Mouse (Mus musculus) CH12.LX (cell line): ENCODE measurements around the gene Polr2g. TPM values are rescaled to one million over a fixed set of nuclear protein-coding genes. Genes with fewer than 3 reads are reported as not detected.

Source experiments
- DNase-seq: peaks from one replicate; pipeline ENCODE4 v3.0.0-alpha.2; 2013; ENCODE audit errors: extremely low read depth
- H3K27ac ChIP-seq: 2 replicates; pipeline ENCODE4 v1.5.1; 2012; ENCODE audit warnings: low read depth, mild to moderate bottlenecking, control low read depth, moderate library complexity; ENCODE audit not compliant: insufficient read depth
- H3K27me3 ChIP-seq: replicated peaks from 2 replicates; pipeline ENCODE3; 2012; ENCODE audit warnings: inconsistent platforms
- H3K36me3 ChIP-seq, 2 experiments: replicated peaks in 1 of 2; 2 replicates each; pipeline versions ENCODE3 to v1.6.1; 2012; ENCODE audit warnings: inconsistent platforms in 1 of 2, low read length in 1 of 2, mild to moderate bottlenecking in 1 of 2, mixed read lengths in 1 of 2, moderate library complexity in 1 of 2; ENCODE audit not compliant: control insufficient read depth in 1 of 2, insufficient read depth in 1 of 2
- H3K4me1 ChIP-seq, 2 experiments: 2 replicates each; pipeline ENCODE4 v1.6.1; 2012; ENCODE audit warnings: inconsistent platforms in 1 of 2, moderate library complexity in 1 of 2; ENCODE audit not compliant: insufficient read depth in 2 of 2, control insufficient read depth in 1 of 2
- H3K4me2 ChIP-seq: 2 replicates; pipeline ENCODE4 v1.6.1; 2012; ENCODE audit warnings: low read depth, mild to moderate bottlenecking, control low read depth; ENCODE audit not compliant: poor library complexity, insufficient read depth, severe bottlenecking
- H3K4me3 ChIP-seq, 3 experiments: fragments of 150-350 bp in 1 of 3; sonication (generic) in 1 of 3; replicated peaks in 1 of 3; 2 replicates each; pipeline versions ENCODE3 to v1.5.1; 2011 to 2012; ENCODE audit warnings: low read depth in 2 of 3, low read length in 2 of 3, mild to moderate bottlenecking in 2 of 3, moderate library complexity in 2 of 3, control low read depth in 1 of 3, improper control_type of control experiment in 1 of 3, inconsistent platforms in 1 of 3, mixed read lengths in 1 of 3; ENCODE audit not compliant: poor library complexity in 1 of 3
- H3K79me2 ChIP-seq: replicated peaks from 2 replicates; pipeline ENCODE4 v1.6.1; 2012; ENCODE audit warnings: mild to moderate bottlenecking, moderate library complexity; ENCODE audit not compliant: control insufficient read depth, poor library complexity, insufficient read depth, severe bottlenecking; ENCODE audit errors: extremely low read depth
- H3K9ac ChIP-seq: 2 replicates; pipeline ENCODE4 v1.6.1; 2012; ENCODE audit warnings: low read depth, mild to moderate bottlenecking, control low read depth, moderate library complexity; ENCODE audit not compliant: insufficient read depth
- H3K9me3 ChIP-seq: replicated peaks from 2 replicates; pipeline ENCODE3; 2012; ENCODE audit warnings: low read length, inconsistent platforms, mixed read lengths
- BHLHE40 ChIP-seq: IDR thresholded peaks from 2 replicates; pipeline ENCODE4 v1.6.1; 2011; ENCODE audit warnings: mild to moderate bottlenecking, low read depth, low read length, improper control_type of control experiment
- CHD1 ChIP-seq: IDR thresholded peaks from 2 replicates; pipeline ENCODE4 v1.6.1; 2012; ENCODE audit warnings: low read depth, low read length, improper control_type of control experiment, inconsistent platforms
- CHD2 ChIP-seq: IDR thresholded peaks from 2 replicates; pipeline ENCODE4 v1.6.1; 2011; ENCODE audit warnings: low read length, improper control_type of control experiment
- CTCF ChIP-seq, 2 experiments: IDR thresholded peaks in 1 of 2; conservative IDR thresholded peaks in 1 of 2; 2 replicates each; pipeline ENCODE4 v1.5.1; 2011 to 2012; ENCODE audit warnings: low read depth in 2 of 2, low read length in 2 of 2, improper control_type of control experiment in 1 of 2, inconsistent platforms in 1 of 2, mild to moderate bottlenecking in 1 of 2, moderate library complexity in 1 of 2
- E2F4 ChIP-seq: IDR thresholded peaks from 2 replicates; pipeline ENCODE4 v1.6.1; 2011; ENCODE audit warnings: low read depth, low read length, improper control_type of control experiment; ENCODE audit not compliant: insufficient replicate concordance
- ELF1 ChIP-seq: IDR thresholded peaks from 2 replicates; pipeline ENCODE4 v1.6.1; 2014; ENCODE audit warnings: low read depth, mild to moderate bottlenecking, inconsistent platforms, low read length, improper control_type of control experiment
- EP300 ChIP-seq: IDR thresholded peaks from 2 replicates; pipeline ENCODE4 v1.6.1; 2011; ENCODE audit warnings: low read length, improper control_type of control experiment
- ETS1 ChIP-seq: conservative IDR thresholded peaks from 2 replicates; pipeline ENCODE4 v1.6.1; 2012; ENCODE audit warnings: low read depth, mild to moderate bottlenecking, inconsistent platforms, low read length, improper control_type of control experiment, moderate library complexity
- GABPA ChIP-seq: IDR thresholded peaks from 2 replicates; pipeline ENCODE4 v1.6.1; 2012; ENCODE audit warnings: low read depth, low read length, improper control_type of control experiment, inconsistent platforms; ENCODE audit not compliant: insufficient replicate concordance
- HCFC1 ChIP-seq: IDR thresholded peaks from 2 replicates; pipeline ENCODE4 v1.6.1; 2012; ENCODE audit warnings: low read depth, mild to moderate bottlenecking, inconsistent platforms, low read length, improper control_type of control experiment
- IRF4 ChIP-seq: IDR thresholded peaks from 2 replicates; pipeline ENCODE4 v1.6.1; 2014; ENCODE audit warnings: low read depth, mild to moderate bottlenecking, inconsistent platforms, low read length, improper control_type of control experiment
- JUN ChIP-seq: IDR thresholded peaks from 2 replicates; pipeline ENCODE4 v1.6.1; 2011; ENCODE audit warnings: low read depth, mild to moderate bottlenecking, low read length, improper control_type of control experiment, moderate library complexity; ENCODE audit not compliant: insufficient read depth
- JUND ChIP-seq: conservative IDR thresholded peaks from 2 replicates; pipeline ENCODE4 v1.6.1; 2011; ENCODE audit warnings: low read depth, low read length, improper control_type of control experiment
- KAT2A ChIP-seq: IDR thresholded peaks from 2 replicates; pipeline ENCODE4 v1.6.1; 2012; ENCODE audit warnings: low read length, improper control_type of control experiment, inconsistent platforms; ENCODE audit not compliant: insufficient replicate concordance
- MAFK ChIP-seq: IDR thresholded peaks from 2 replicates; pipeline ENCODE4 v1.6.1; 2011; ENCODE audit warnings: low read length, improper control_type of control experiment; ENCODE audit not compliant: insufficient replicate concordance
- MAX ChIP-seq: IDR thresholded peaks from 2 replicates; pipeline ENCODE4 v1.6.1; 2011; ENCODE audit warnings: low read length, improper control_type of control experiment
- MAZ ChIP-seq: IDR thresholded peaks from 2 replicates; pipeline ENCODE4 v1.6.1; 2012; ENCODE audit warnings: low read depth, mild to moderate bottlenecking, inconsistent platforms, low read length, improper control_type of control experiment, moderate library complexity
- MEF2A ChIP-seq: IDR thresholded peaks from 2 replicates; pipeline ENCODE4 v1.6.1; 2014; ENCODE audit warnings: low read depth, mild to moderate bottlenecking, inconsistent platforms, low read length, improper control_type of control experiment, borderline replicate concordance
- MXI1 ChIP-seq: IDR thresholded peaks from 2 replicates; pipeline ENCODE4 v1.6.1; 2011; ENCODE audit warnings: mild to moderate bottlenecking, low read depth, low read length, improper control_type of control experiment
- MYC ChIP-seq: IDR thresholded peaks from 2 replicates; pipeline ENCODE4 v1.6.1; 2011; ENCODE audit warnings: low read depth, mild to moderate bottlenecking, improper control_type of control experiment, low read length
- NELFE ChIP-seq: IDR thresholded peaks from 2 replicates; pipeline ENCODE4 v1.6.1; 2011; ENCODE audit warnings: low read depth, low read length, improper control_type of control experiment
- NRF1 ChIP-seq: IDR thresholded peaks from 2 replicates; pipeline ENCODE4 v1.6.1; 2014; ENCODE audit warnings: low read depth, mild to moderate bottlenecking, inconsistent platforms, low read length, improper control_type of control experiment, moderate library complexity
- PAX5 ChIP-seq: IDR thresholded peaks from 2 replicates; pipeline ENCODE4 v1.6.1; 2012; ENCODE audit warnings: low read length, inconsistent platforms, mixed read lengths
- POLR2A ChIP-seq: IDR thresholded peaks from 2 replicates; pipeline ENCODE4 v1.6.1; 2011; ENCODE audit warnings: low read depth, mild to moderate bottlenecking, improper control_type of control experiment, low read length
- POLR2AphosphoS2 ChIP-seq: IDR thresholded peaks from 2 replicates; pipeline ENCODE4 v1.6.1; 2011; ENCODE audit warnings: low read depth, low read length, improper control_type of control experiment
- RAD21 ChIP-seq: IDR thresholded peaks from 2 replicates; pipeline ENCODE4 v1.6.1; 2011; ENCODE audit warnings: low read depth, mild to moderate bottlenecking, low read length, improper control_type of control experiment, moderate library complexity
- RCOR1 ChIP-seq: conservative IDR thresholded peaks from 2 replicates; pipeline ENCODE4 v1.6.1; 2012; ENCODE audit warnings: low read depth, mild to moderate bottlenecking, inconsistent platforms, low read length, improper control_type of control experiment
- SIN3A ChIP-seq: IDR thresholded peaks from 2 replicates; pipeline ENCODE4 v1.6.1; 2012; ENCODE audit warnings: low read length, improper control_type of control experiment, inconsistent platforms
- SMC3 ChIP-seq: IDR thresholded peaks from 2 replicates; pipeline ENCODE4 v1.6.1; 2011; ENCODE audit warnings: low read depth, low read length, improper control_type of control experiment
- TBP ChIP-seq: conservative IDR thresholded peaks from 2 replicates; pipeline ENCODE4 v1.6.1; 2011; ENCODE audit warnings: low read depth, low read length, improper control_type of control experiment
- TCF12 ChIP-seq: IDR thresholded peaks from 2 replicates; pipeline ENCODE4 v1.6.1; 2014; ENCODE audit warnings: low read depth, mild to moderate bottlenecking, inconsistent platforms, low read length, improper control_type of control experiment
- UBTF ChIP-seq: IDR thresholded peaks from 2 replicates; pipeline ENCODE4 v1.6.1; 2012; ENCODE audit warnings: low read depth, mild to moderate bottlenecking, inconsistent platforms, low read length, improper control_type of control experiment, moderate library complexity
- USF1 ChIP-seq: IDR thresholded peaks from 2 replicates; pipeline ENCODE4 v1.6.1; 2014; ENCODE audit warnings: low read depth, mild to moderate bottlenecking, inconsistent platforms, low read length, improper control_type of control experiment
- USF2 ChIP-seq: conservative IDR thresholded peaks from 2 replicates; pipeline ENCODE4 v1.6.1; 2011; ENCODE audit warnings: low read depth, low read length, improper control_type of control experiment
- ZC3H11A ChIP-seq: IDR thresholded peaks from 2 replicates; pipeline ENCODE4 v1.6.1; 2012; ENCODE audit warnings: low read depth, mild to moderate bottlenecking, inconsistent platforms, low read length, improper control_type of control experiment
- ZKSCAN1 ChIP-seq: IDR thresholded peaks from 2 replicates; pipeline ENCODE4 v1.6.1; 2012; ENCODE audit warnings: low read depth, inconsistent platforms, low read length, improper control_type of control experiment, borderline replicate concordance
- ZMIZ1 ChIP-seq: IDR thresholded peaks from 2 replicates; pipeline ENCODE4 v1.6.1; 2012; ENCODE audit warnings: low read depth, mild to moderate bottlenecking, inconsistent platforms, low read length, improper control_type of control experiment
- ZNF384 ChIP-seq: IDR thresholded peaks from 2 replicates; pipeline ENCODE4 v1.6.1; 2012; ENCODE audit warnings: low read depth, low read length, improper control_type of control experiment, inconsistent platforms
- dilution Hi-C: fragments of 300-500 bp; cut with MboI; formaldehyde crosslinking; loops from 2 replicates; pipeline ENCODE4 v1.14.3; 2020; ENCODE audit warnings: low sequenced_read_pairs; ENCODE audit not compliant: extremely low pct_unique_long_range_greater_than_20kb, extremely low pct_ligation_motif_present
- in situ Hi-C: fragments of 300-500 bp; cut with MboI; formaldehyde crosslinking; loops from 3 replicates; pipeline ENCODE4 v1.14.3; 2019; ENCODE audit warnings: low sequenced_read_pairs, low pct_ligation_motif_present, low pct_unique_long_range_greater_than_20kb, mixed read lengths
- polyA plus RNA-seq: library from polyadenylated mRNA; unstranded; fragments of >175 nt; gene quantifications from 2 replicates; pipeline ENCODE4 v1.2.1, GENCODE M21; 2012; ENCODE audit warnings: low read depth; ENCODE audit not compliant: insufficient read length
- total RNA-seq, 2 experiments: library from RNA; depleted of rRNA; stranded (reverse); fragments of 300-350 nt in 1 of 2; fragments of >200 nt in 1 of 2; gene quantifications; 2 replicates each; pipeline ENCODE4 v1.2.3; 2012 to 2014

The Polr2g gene
- total RNA-seq (2012; rRNA removed) (157 and 162 TPM in 2 replicates), total RNA-seq (2014; rRNA removed) (173 and 182 TPM in 2 replicates), polyA plus RNA-seq (138 and 148 TPM in 2 replicates)

- TF ChIP-seq BHLHE40 (peak; percentile 83), NRF1 (0 out of 2 replicates have a peak, but pooled peaks have one; percentile 38), USF2 (0 out of 2 replicates have a peak, but pooled peaks have one; percentile 8), ZC3H11A (no peak), POLR2AphosphoS2 (peak; percentile 75; the same call in 1 of the 2 replicates), TCF12 (peak; percentile 96), HCFC1 (peak; percentile 81), MAZ (no peak), ZKSCAN1 (no peak), ELF1 (peak; percentile 88), MAX (peak; percentile 77), MAFK (no peak), NELFE (peak; percentile 90), MYC (peak; percentile 52; the same call in 1 of the 2 replicates), IRF4 (peak; percentile 80), PAX5 (no peak), EP300 (peak; percentile 21; the same call in 1 of the 2 replicates), KAT2A (peak; percentile 66; the same call in 1 of the 2 replicates), GABPA (no peak), ETS1 (peak; percentile 99), UBTF (no peak), JUND (0 out of 2 replicates have a peak, but pooled peaks have one; percentile 6), SMC3 (no peak), ZMIZ1 (peak; percentile 72; the same call in 1 of the 2 replicates), CTCF (conservative IDR thresholded peaks at IDR 0.05 in 1 of 2, IDR thresholded peaks at IDR 0.05 in 1 of 2; ENCODE audit: low read depth in 2 of 2, low read length in 2 of 2) (no peak), POLR2A (peak; percentile 95), MEF2A (peak; percentile 93), USF1 (peak; percentile 30), RCOR1 (no peak), E2F4 (no peak; the same call in 1 of the 2 replicates), ZNF384 (no peak), MXI1 (peak; percentile 79), CHD1 (no peak), TBP (peak; percentile 97), RAD21 (no peak), CHD2 (peak; percentile 65; the same call in 1 of the 2 replicates), SIN3A (peak; percentile 94), JUN (no peak)
- in situ Hi-C loops (no loop called here), dilution Hi-C loops (no loop called here)
- Histone ChIP-seq H3K9ac (peak within 1 kb of the TSS; percentile 79), H3K79me2 (peaks cover 31% of the 10 kb centered on the region), H3K27ac (peak within 1 kb of the TSS; percentile 59), H3K36me3 (peaks cover 18 to 30% of the 10 kb centered on the region in 2 experiments), H3K4me3 (peak within 1 kb of the TSS; percentile 80 to 93 (median 89)), H3K27me3 (no peaks in the 10 kb centered on the region), H3K4me1 (peaks cover 5 to 21% of the 10 kb centered on the region in 2 experiments; a peak in 3 of 4 replicates), H3K4me2 (peak within 1 kb of the TSS; percentile 84), H3K9me3 (peaks cover 10% of the 10 kb centered on the region)
- peak; percentile 95 for DNase-seq
These were observed at the start of gene Polr2g for GRCm38 (mm10) chr19:8798264-8798946. Polr2g (minus strand) TSS chr19:8798577.
